Mouse (Mus musculus) heart, embryonic 16.5 days (tissue): ENCODE results near the gene Zfp704. TPM values are rescaled to one million over a fixed set of nuclear protein-coding genes. Genes with fewer than 3 reads are reported as not detected.

Experiments
- ATAC-seq: fragments of 200-750 bp; cut with Nextera tagmentation; replicated peaks from 2 replicates; pipeline ENCODE4 v1.8.0; 2017; ENCODE audit warnings: moderate number of reproducible peaks; ENCODE audit not compliant: insufficient read depth, low FRiP score; ENCODE audit errors: extremely low read depth
- H3K27ac ChIP-seq: fragments of 300-500 bp; sonication (generic); 2 replicates; pipeline ENCODE4 v1.5.1; 2014; ENCODE audit warnings: mild to moderate bottlenecking, low read length, control low read depth, moderate library complexity
- H3K27me3 ChIP-seq: fragments of 300-500 bp; sonication (generic); 2 replicates; pipeline ENCODE4 v1.6.1; 2014; ENCODE audit warnings: low read length, mixed read lengths; ENCODE audit not compliant: control insufficient read depth, insufficient read depth
- H3K36me3 ChIP-seq: fragments of 300-500 bp; sonication (generic); 2 replicates; pipeline ENCODE4 v1.6.1; 2014; ENCODE audit not compliant: control insufficient read depth, insufficient read depth
- H3K4me1 ChIP-seq: fragments of 300-500 bp; sonication (generic); 2 replicates; pipeline ENCODE4 v1.6.1; 2014; ENCODE audit warnings: low read length, mixed read lengths; ENCODE audit not compliant: control insufficient read depth, insufficient read depth
- H3K4me2 ChIP-seq: fragments of 300-500 bp; sonication (generic); 2 replicates; pipeline ENCODE4 v1.6.1; 2014; ENCODE audit warnings: low read depth, mild to moderate bottlenecking, control low read depth, low read length
- H3K4me3 ChIP-seq: fragments of 300-500 bp; sonication (generic); 2 replicates; pipeline ENCODE4 v1.5.1; 2014; ENCODE audit warnings: mild to moderate bottlenecking, control low read depth, low read length
- H3K9ac ChIP-seq: fragments of 300-500 bp; sonication (generic); 2 replicates; pipeline ENCODE4 v1.6.1; 2014; ENCODE audit warnings: low read length, control low read depth
- H3K9me3 ChIP-seq: fragments of 300-500 bp; sonication (generic); replicated peaks from 2 replicates; pipeline ENCODE4 v1.6.1; 2016; ENCODE audit warnings: low read length; ENCODE audit not compliant: control insufficient read depth
- WGBS: fragments of 180-500 bp; shearing (Covaris S2); extraction: QIAGEN DNeasy Blood & Tissue Kit; methylation state at CpG from one replicate; pipeline ENCODE4 v1.1.7; 2014; 5-methylcytosine and 5-hydroxymethylcytosine counted together
- polyA plus RNA-seq: library from polyadenylated mRNA; unstranded; fragments of >200 nt; fragmentation: Nextera tagmentation; extraction: Ambion mirVana; gene quantifications from 2 replicates; pipeline ENCODE4 v1.2.1, GENCODE M21; 2015

Zfp704 gene
- polyA plus RNA-seq, 1 experiment from 2014 or later = 6.0 TPM

GRCm38 (mm10) chr3:9499994-9500553 is 109.8 kb downstream of the Zfp704 start:
- no peaks in the 10 kb centered on the region for H3K36me3 ChIP-seq
- H3K4me3 ChIP-seq = no peak overlapping the region
- H3K27me3 ChIP-seq = no peaks in the 10 kb centered on the region
- 24% methylated on average over 8 of the region's 8 CpGs for WGBS
- H3K9me3 ChIP-seq = no peaks in the 10 kb centered on the region
- H3K27ac ChIP-seq = peak overlapping the region; percentile 98
- peak overlapping the region; percentile 64 for H3K9ac ChIP-seq
- H3K4me2 ChIP-seq = peak overlapping the region; percentile 41
- ATAC-seq = peak; percentile 32; the same call in 1 of the 2 replicates
- H3K4me1 ChIP-seq = peaks cover 58% of the 10 kb centered on the region

GRCm38 (mm10) chr3:9499489-9499888 is 110.4 kb downstream of the Zfp704 start:
- H3K36me3 ChIP-seq = no peaks in the 10 kb centered on the region
- H3K27me3 ChIP-seq = no peaks in the 10 kb centered on the region
- H3K4me3 ChIP-seq = peak overlapping the region; percentile 2; the same call in 1 of the 2 replicates
- H3K4me2 ChIP-seq = peak overlapping the region; percentile 41
- peaks cover 61% of the 10 kb centered on the region for H3K4me1 ChIP-seq
- peak overlapping the region; percentile 64 for H3K9ac ChIP-seq
- WGBS = 20% methylated on average over 5 of the region's 5 CpGs
- peak overlapping the region; percentile 98 for H3K27ac ChIP-seq
- H3K9me3 ChIP-seq = no peaks in the 10 kb centered on the region
- no peak for ATAC-seq

- no peak overlapping the region for H3K4me3 ChIP-seq
- peaks cover 53% of the 10 kb centered on the region for H3K4me1 ChIP-seq
- H3K9me3 ChIP-seq = no peaks in the 10 kb centered on the region
- 61% methylated on average over 5 of the region's 5 CpGs for WGBS
- H3K27me3 ChIP-seq = no peaks in the 10 kb centered on the region
- peak overlapping the region; percentile 32 for H3K27ac ChIP-seq
- ATAC-seq = no peak
- no peak overlapping the region for H3K4me2 ChIP-seq
- H3K9ac ChIP-seq = no peak overlapping the region
- H3K36me3 ChIP-seq = no peaks in the 10 kb centered on the region
Measured at GRCm38 (mm10) chr3:9497260-9497659, 112.6 kb downstream of the Zfp704 start.

GRCm38 (mm10) chr3:9491766-9492283 is 118.1 kb downstream of the Zfp704 start:
- ATAC-seq = no peak
- no peak overlapping the region for H3K4me3 ChIP-seq
- H3K9ac ChIP-seq = no peak overlapping the region
- no peaks in the 10 kb centered on the region for H3K9me3 ChIP-seq
- no peaks in the 10 kb centered on the region for H3K27me3 ChIP-seq
- no peaks in the 10 kb centered on the region for H3K36me3 ChIP-seq
- H3K4me2 ChIP-seq = no peak overlapping the region
- H3K4me1 ChIP-seq = peaks cover 17% of the 10 kb centered on the region
- H3K27ac ChIP-seq = no peak overlapping the region
- WGBS = 93% methylated on average over 4 of the region's 4 CpGs

DNA sequence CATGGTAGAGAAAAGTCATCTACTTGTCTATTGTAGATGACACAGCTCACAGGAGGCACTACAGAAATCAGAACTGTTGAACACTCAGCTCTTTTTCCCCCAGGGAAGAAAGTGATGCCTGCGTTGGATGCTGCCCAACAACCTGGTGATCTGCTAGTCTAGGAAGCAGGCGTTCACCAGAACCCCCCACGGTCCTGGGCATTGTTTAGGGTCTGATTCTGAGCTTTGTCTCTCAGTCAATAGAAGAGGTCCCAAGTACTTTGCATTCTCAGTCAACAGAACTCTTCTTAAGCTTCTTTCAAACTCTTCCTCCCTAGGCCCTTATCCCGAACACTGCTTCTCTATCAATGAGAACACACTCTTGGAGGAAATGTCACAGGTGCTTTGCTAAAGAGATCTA is 122.2 kb downstream of the Zfp704 start:
- no peak overlapping the region for H3K4me2 ChIP-seq
- H3K9me3 ChIP-seq = no peaks in the 10 kb centered on the region
- H3K9ac ChIP-seq = no peak overlapping the region
- no peaks in the 10 kb centered on the region for H3K36me3 ChIP-seq
- 81% methylated on average over 4 of the region's 4 CpGs for WGBS
- H3K27ac ChIP-seq = no peak overlapping the region
- no peaks in the 10 kb centered on the region for H3K27me3 ChIP-seq
- no peak overlapping the region for H3K4me3 ChIP-seq
- peaks cover 3% of the 10 kb centered on the region for H3K4me1 ChIP-seq
- no peak for ATAC-seq

DNA sequence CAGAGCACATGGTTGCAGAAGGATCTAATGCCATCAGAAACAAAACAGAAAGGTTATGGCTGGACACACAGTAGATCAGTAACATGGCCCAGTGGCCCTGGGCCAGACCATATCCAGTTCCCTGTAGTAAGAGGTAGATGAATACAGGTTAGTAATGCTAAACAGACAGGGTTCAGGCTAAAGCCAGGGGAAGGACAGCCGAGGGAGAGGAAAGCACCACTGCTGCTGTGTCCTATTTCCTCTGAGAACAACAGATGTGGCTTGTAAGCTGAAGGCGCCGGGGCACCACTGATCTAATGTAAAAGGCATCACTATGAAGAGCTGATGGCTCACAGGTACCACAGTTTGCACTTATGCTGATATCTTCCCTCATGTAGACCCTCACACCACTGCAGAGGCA is 124.4 kb downstream of the Zfp704 start:
- no peak overlapping the region for H3K4me3 ChIP-seq
- no peaks in the 10 kb centered on the region for H3K9me3 ChIP-seq
- peaks cover 16% of the 10 kb centered on the region for H3K4me1 ChIP-seq
- no peaks in the 10 kb centered on the region for H3K27me3 ChIP-seq
- H3K27ac ChIP-seq = no peak overlapping the region
- no peak overlapping the region for H3K4me2 ChIP-seq
- H3K9ac ChIP-seq = no peak overlapping the region
- no peak for ATAC-seq
- no peaks in the 10 kb centered on the region for H3K36me3 ChIP-seq
- WGBS = 84% methylated on average over 3 of the region's 3 CpGs

- Histone ChIP-seq H3K27ac (no peak overlapping the region; the same call in 1 of the 2 replicates), H3K4me2 (no peak overlapping the region), H3K4me3 (no peak overlapping the region), H3K9me3 (no peaks in the 10 kb centered on the region), H3K27me3 (no peaks in the 10 kb centered on the region), H3K4me1 (peaks cover 16% of the 10 kb centered on the region), H3K9ac (no peak overlapping the region), H3K36me3 (no peaks in the 10 kb centered on the region)
- 81% methylated on average over 4 of the region's 4 CpGs for WGBS
- no peak for ATAC-seq
Measured at GRCm38 (mm10) chr3:9481956-9482355, 127.9 kb downstream of the Zfp704 start.

DNA sequence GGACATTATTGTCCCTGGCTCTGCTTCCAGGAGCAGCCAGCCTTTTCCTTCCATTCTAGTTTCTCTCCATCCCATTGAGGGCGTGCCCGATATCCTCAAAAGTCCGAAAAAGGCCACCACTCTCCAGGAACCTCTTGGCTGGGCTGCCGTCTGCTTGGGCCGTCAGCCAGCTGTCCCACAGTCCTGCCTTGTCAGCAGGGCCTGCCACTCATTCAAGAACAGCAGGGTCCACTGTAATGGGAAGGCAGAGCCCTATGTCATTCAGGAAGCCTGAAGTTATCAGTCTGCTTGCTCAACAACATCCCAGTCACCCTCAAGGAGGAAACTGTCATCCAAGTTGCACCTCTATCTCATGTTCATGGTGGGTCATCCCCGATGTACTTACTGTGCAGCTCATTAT is 128.5 kb downstream of the Zfp704 start:
- peaks cover 16% of the 10 kb centered on the region for H3K4me1 ChIP-seq
- no peak overlapping the region for H3K4me3 ChIP-seq
- H3K27me3 ChIP-seq = no peaks in the 10 kb centered on the region
- H3K9me3 ChIP-seq = no peaks in the 10 kb centered on the region
- H3K9ac ChIP-seq = no peak overlapping the region
- H3K36me3 ChIP-seq = no peaks in the 10 kb centered on the region
- H3K27ac ChIP-seq = peak overlapping the region; percentile 34
- 23% methylated on average over 6 of the region's 6 CpGs for WGBS
- ATAC-seq = peak; percentile 92
- no peak overlapping the region for H3K4me2 ChIP-seq

GRCm38 (mm10) chr3:9480936-9481335 is 128.9 kb downstream of the Zfp704 start:
- H3K4me3 ChIP-seq = no peak overlapping the region
- WGBS = 69% methylated on average over 5 of the region's 5 CpGs
- H3K9ac ChIP-seq = no peak overlapping the region
- no peaks in the 10 kb centered on the region for H3K36me3 ChIP-seq
- H3K27me3 ChIP-seq = no peaks in the 10 kb centered on the region
- H3K4me2 ChIP-seq = no peak overlapping the region
- H3K4me1 ChIP-seq = peaks cover 16% of the 10 kb centered on the region
- H3K9me3 ChIP-seq = no peaks in the 10 kb centered on the region
- H3K27ac ChIP-seq = peak overlapping the region; percentile 2; the same call in 1 of the 2 replicates
- ATAC-seq = peak; percentile 5
